10 mouse cellular contexts compared by ENCODE assay signal in genomic region chr4:139179731-139180625, GRCm38 (mm10). TPM values are rescaled to one million over a fixed set of nuclear protein-coding genes. Genes with fewer than 3 reads are reported as not detected.
DNase-seq lines count a peak whose midpoint lies in the region; ATAC-seq lines count a peak whose summit lies in the region.
"Had no signal": no experiment of that assay in that cellular context is flagged by ENCODE, and none has a peak within 500 bp of the region (broad histone marks: within the 10 kb centered on the region; RNA-seq: fewer than 3 reads in every experiment).

No protein-coding gene starts in this region.

- ATAC-seq in liver, embryonic 15.5 days (ENCODE audit: insufficient read depth) = peak; percentile 83
- no peak for ATAC-seq in forebrain, embryonic 11.5 days (replicated peaks; ENCODE audit: low FRiP score)

- H3K27ac ChIP-seq in liver, embryonic 15.5 days (replicated peaks) = no peak overlapping the region
- no peak overlapping the region for H3K27ac ChIP-seq in forebrain, embryonic 11.5 days (ENCODE audit: low read depth, low read length)
- H3K27ac ChIP-seq: embryonic facial prominence, embryonic 13.5 days had no signal

- no peak overlapping the region for H3K4me3 ChIP-seq in liver, embryonic 15.5 days (replicated peaks)
- no peak overlapping the region for H3K4me3 ChIP-seq in forebrain, embryonic 11.5 days (ENCODE audit: low read depth, low read length)
- H3K4me3 ChIP-seq: embryonic facial prominence, embryonic 13.5 days had no signal

- H3K9me3 ChIP-seq in liver, embryonic 15.5 days (replicated peaks) = no peaks in the 10 kb centered on the region
- H3K9me3 ChIP-seq in forebrain, embryonic 11.5 days (ENCODE audit: control insufficient read depth, low read length) = no peaks in the 10 kb centered on the region; the same call in 1 of the 2 replicates

- no peaks in the 10 kb centered on the region for H3K27me3 ChIP-seq in liver, embryonic 15.5 days
- no peaks in the 10 kb centered on the region for H3K27me3 ChIP-seq in forebrain, embryonic 11.5 days (ENCODE audit: control insufficient read depth, insufficient read depth, low read length)
- H3K27me3 ChIP-seq: embryonic facial prominence, embryonic 13.5 days had no signal

- peaks cover 14% of the 10 kb centered on the region for H3K4me1 ChIP-seq in liver, embryonic 15.5 days (replicated peaks)
- H3K4me1 ChIP-seq in forebrain, embryonic 11.5 days (replicated peaks; ENCODE audit: control insufficient read depth, insufficient read depth, low read length) = no peaks in the 10 kb centered on the region

- no peak overlapping the region for H3K9ac ChIP-seq in liver, embryonic 15.5 days
- no peak overlapping the region for H3K9ac ChIP-seq in forebrain, embryonic 11.5 days (ENCODE audit: low read length)
- H3K9ac ChIP-seq: embryonic facial prominence, embryonic 13.5 days had no signal

- WGBS in liver, embryonic 15.5 days (ENCODE audit: insufficient replicate concordance) = 36% methylated on average over 17 of the region's 17 CpGs
- 85% methylated on average over 17 of the region's 17 CpGs for WGBS in forebrain, embryonic 11.5 days

- peak overlapping the region; percentile 13; the same call in 1 of the 2 replicates for H3K4me2 ChIP-seq in liver, embryonic 15.5 days
- H3K4me2 ChIP-seq in forebrain, embryonic 11.5 days (ENCODE audit: low read depth, low read length, severe bottlenecking) = no peak overlapping the region
- H3K4me2 ChIP-seq: embryonic facial prominence, embryonic 13.5 days had no signal

- peak; percentile 37 for DNase-seq in adrenal gland, postnatal 14 days
- no peak for DNase-seq in adrenal gland, postnatal 10 days
- DNase-seq in urinary bladder, postnatal 25 days (ENCODE audit: low spot score) = peak; percentile 37
- DNase-seq in urinary bladder, adult 2 months (ENCODE audit: low spot score) = no peak
- peak; percentile 71 for DNase-seq in yolk sac, embryonic 10.5 days (ENCODE audit: low spot score)
- DNase-seq in adrenal gland, adult 2 months = no peak
- DNase-seq in forebrain, embryonic 11.5 days (ENCODE audit: low spot score) = no peak
- DNase-seq: kidney, adult 9 months had no signal

- no peaks in the 10 kb centered on the region for H3K36me3 ChIP-seq in liver, embryonic 15.5 days (replicated peaks)
- no peaks in the 10 kb centered on the region for H3K36me3 ChIP-seq in forebrain, embryonic 11.5 days (ENCODE audit: control insufficient read depth, insufficient read depth, low read length)
- H3K36me3 ChIP-seq: embryonic facial prominence, embryonic 13.5 days had no signal

RNA-seq across cellular contexts. Expression of gene Capzb, which starts 12.7 kb away (rescaled TPM):
- total RNA-seq in adrenal gland, postnatal 14 days (2021) = 316 and 319 TPM in 2 replicates
- 100 to 1,000 TPM; 323 to 342 TPM for total RNA-seq in adrenal gland, postnatal 10 days (2021)
- 297 and 375 TPM in 2 replicates for polyA plus RNA-seq in urinary bladder, adult 2 months (2012; rRNA removed)
- polyA plus RNA-seq in liver, embryonic 15.5 days (2015; fragmentation: Nextera tagmentation; extraction: Ambion mirVana) = 148 and 153 TPM in 2 replicates
- total RNA-seq in adrenal gland, adult 2 months (2021) = 100 to 1,000 TPM; 312 to 392 TPM
- polyA plus RNA-seq in adrenal gland, adult 2 months (2012; rRNA removed) = 140 and 199 TPM in 2 replicates
- polyA plus RNA-seq in forebrain, embryonic 11.5 days (2014; fragmentation: Nextera tagmentation; extraction: Ambion mirVana) = 238 and 240 TPM in 2 replicates

RNA-seq across cellular contexts. Expression of gene Minos1, which starts 49.1 kb away (rescaled TPM):
- total RNA-seq in adrenal gland, postnatal 14 days (2021) = 480 and 499 TPM in 2 replicates
- 100 to 1,000 TPM; 572 to 632 TPM for total RNA-seq in adrenal gland, postnatal 10 days (2021)
- 174 and 186 TPM in 2 replicates for polyA plus RNA-seq in urinary bladder, adult 2 months (2012; rRNA removed)
- 228 and 290 TPM in 2 replicates for polyA plus RNA-seq in liver, embryonic 15.5 days (2015; fragmentation: Nextera tagmentation; extraction: Ambion mirVana)
- 100 to 1,000 TPM; 333 to 412 TPM for total RNA-seq in adrenal gland, adult 2 months (2021)
- 26.7 and 38.9 TPM in 2 replicates for polyA plus RNA-seq in adrenal gland, adult 2 months (2012; rRNA removed)
- polyA plus RNA-seq in forebrain, embryonic 11.5 days (2014; fragmentation: Nextera tagmentation; extraction: Ambion mirVana) = 344 and 387 TPM in 2 replicates

Comparison
In these comparisons a context has a peak if more than half of its experiments do, and no peak if none do; other contexts are left out.
1. DNase-seq: peak in adrenal gland, postnatal 14 days (single experiment), urinary bladder, postnatal 25 days (single experiment) and yolk sac, embryonic 10.5 days (single experiment); none in adrenal gland, postnatal 10 days (single experiment), urinary bladder, adult 2 months (single experiment), adrenal gland, adult 2 months (single experiment) and forebrain, embryonic 11.5 days (single experiment).